Mouse (Mus musculus) macrophage (primary cell): ENCODE results near the gene Ggps1. TPM values are rescaled to one million over a fixed set of nuclear protein-coding genes. Genes with fewer than 3 reads are reported as not detected.
A peak's percentile ranks its signal among the peaks of the same experiment; 100 is the strongest.
"Not testable (repeated sequence)": the region's sequence is repeated elsewhere in the genome, so short reads cannot be mapped to it uniquely, and the experiment has no call there.

Experiments
- H3K27ac ChIP-seq: fragments of 350-480 bp; formaldehyde crosslinking; 2 replicates; pipeline ENCODE4 v1.9.0; 2021
- H3K36me3 ChIP-seq: fragments of 350-480 bp; formaldehyde crosslinking; 2 replicates; pipeline ENCODE4 v1.9.0; 2021; ENCODE audit errors: inconsistent target
- H3K4me3 ChIP-seq: fragments of 350-480 bp; formaldehyde crosslinking; 2 replicates; pipeline ENCODE4 v1.9.0; 2021; ENCODE audit errors: inconsistent target
- H3K79me2 ChIP-seq: fragments of 350-480 bp; formaldehyde crosslinking; 2 replicates; pipeline ENCODE4 v1.9.0; 2021; ENCODE audit errors: inconsistent target
- WGBS: methylation state at CpG from one replicate; pipeline ENCODE4 v1.1.7; 2026; ENCODE audit warnings: inconsistent platforms; ENCODE audit not compliant: missing documents; 5-methylcytosine and 5-hydroxymethylcytosine counted together
- polyA plus RNA-seq: library from polyadenylated mRNA; stranded (reverse); fragments of 250-400 nt; gene quantifications from 3 replicates; pipeline ENCODE4 v1.2.4, GENCODE M21; 2018; ENCODE audit warnings: inconsistent platforms

Ggps1 gene
- polyA plus RNA-seq, 1 experiment from 2014 or later: 19.6 TPM

GRCm38 (mm10) chr13:14059582-14059981, 3.7 kb downstream of the Ggps1 start:
- H3K79me2 ChIP-seq: peaks cover 57% of the 10 kb centered on the region
- no peak overlapping the region for H3K27ac ChIP-seq
- H3K36me3 ChIP-seq: peaks cover 22% of the 10 kb centered on the region; the same call in 1 of the 2 replicates
- no peak overlapping the region for H3K4me3 ChIP-seq

GRCm38 (mm10) chr13:14056801-14057200, 6.5 kb downstream of the Ggps1 start:
- Histone ChIP-seq H3K27ac (no peak overlapping the region), H3K36me3 (peaks cover 50% of the 10 kb centered on the region), H3K79me2 (peaks cover 49% of the 10 kb centered on the region), H3K4me3 (no peak overlapping the region)
- WGBS: 90% methylated on average over 3 of the region's 3 CpGs

GRCm38 (mm10) chr13:14049878-14050277, 13.4 kb downstream of the Ggps1 start:
- 23% methylated on average over 1 of the region's 1 CpGs for WGBS
- peaks cover 52% of the 10 kb centered on the region for H3K36me3 ChIP-seq
- no peaks in the 10 kb centered on the region for H3K79me2 ChIP-seq
- no peak overlapping the region for H3K4me3 ChIP-seq
- no peak overlapping the region for H3K27ac ChIP-seq

- no peak overlapping the region for H3K27ac ChIP-seq
- H3K79me2 ChIP-seq: no peaks in the 10 kb centered on the region
- no peak overlapping the region for H3K4me3 ChIP-seq
- 75% methylated on average over 1 of the region's 2 CpGs for WGBS
- H3K36me3 ChIP-seq: 0 out of 2 replicates have a peak, but pooled peaks cover 6% of the 10 kb centered on the region
Observed at GRCm38 (mm10) chr13:14044521-14044920, 18.8 kb downstream of the Ggps1 start.

- no peak overlapping the region for H3K27ac ChIP-seq
- no peak overlapping the region for H3K4me3 ChIP-seq
- H3K79me2 ChIP-seq: peaks cover 5% of the 10 kb centered on the region
- H3K36me3 ChIP-seq: no peaks in the 10 kb centered on the region
Observed at GRCm38 (mm10) chr13:14043851-14044250, 19.4 kb downstream of the Ggps1 start.

- WGBS: 32% methylated on average over 5 of the region's 5 CpGs
- H3K27ac ChIP-seq: peak overlapping the region; percentile 96
- H3K4me3 ChIP-seq: peak overlapping the region; percentile 65
- H3K79me2 ChIP-seq: peaks cover 41% of the 10 kb centered on the region
- H3K36me3 ChIP-seq: no peaks in the 10 kb centered on the region
Observed at GRCm38 (mm10) chr13:14040186-14040585, 23.1 kb downstream of the Ggps1 start.

GRCm38 (mm10) chr13:14039292-14039965, 23.9 kb downstream of the Ggps1 start, which contains the start of gene Tbce:
Gene Tbce (minus strand): TSS chr13:14039638.
- Histone ChIP-seq H3K79me2 (peaks cover 49% of the 10 kb centered on the region), H3K4me3 (peak within 1 kb of the TSS; percentile 65), H3K36me3 (no peaks in the 10 kb centered on the region), H3K27ac (peak within 1 kb of the TSS; percentile 96)
- WGBS: under 1% methylated on average over 35 of the region's 35 CpGs

GRCm38 (mm10) chr13:14038911-14039291, 24.4 kb downstream of the Ggps1 start:
- Histone ChIP-seq H3K36me3 (no peaks in the 10 kb centered on the region), H3K79me2 (peaks cover 54% of the 10 kb centered on the region), H3K27ac (peak overlapping the region; percentile 96), H3K4me3 (peak overlapping the region; percentile 65)
- 5% methylated on average over 8 of the region's 8 CpGs for WGBS

GRCm38 (mm10) chr13:14035875-14036630, 27.2 kb downstream of the Ggps1 start:
- Histone ChIP-seq H3K79me2 (peaks cover 83% of the 10 kb centered on the region), H3K4me3 (no peak overlapping the region), H3K27ac (no peak overlapping the region), H3K36me3 (no peaks in the 10 kb centered on the region)
- 73% methylated on average over 11 of the region's 11 CpGs for WGBS

GRCm38 (mm10) chr13:14035352-14035751, 27.9 kb downstream of the Ggps1 start:
- WGBS: no CpG with 5 or more reads among the region's 3 CpGs
- peaks cover 90% of the 10 kb centered on the region for H3K79me2 ChIP-seq
- H3K36me3 ChIP-seq, H3K4me3 ChIP-seq, H3K27ac ChIP-seq: not testable (repeated sequence)

- no peaks in the 10 kb centered on the region for H3K36me3 ChIP-seq
- H3K79me2 ChIP-seq: peaks cover 93% of the 10 kb centered on the region
- H3K4me3 ChIP-seq: no peak overlapping the region
- H3K27ac ChIP-seq: peak overlapping the region; percentile 41
Observed at GRCm38 (mm10) chr13:14034073-14034348, 29.3 kb downstream of the Ggps1 start.

- H3K36me3 ChIP-seq: no peaks in the 10 kb centered on the region
- H3K79me2 ChIP-seq: peaks cover 88% of the 10 kb centered on the region
- H3K27ac ChIP-seq: no peak overlapping the region
- WGBS: 79% methylated on average over 5 of the region's 5 CpGs
- no peak overlapping the region for H3K4me3 ChIP-seq
Observed at GRCm38 (mm10) chr13:14033309-14034072, 29.8 kb downstream of the Ggps1 start.

- WGBS: 98% methylated on average over 6 of the region's 6 CpGs
- Histone ChIP-seq H3K36me3 (peaks cover 22% of the 10 kb centered on the region; the same call in 1 of the 2 replicates), H3K79me2 (peaks cover 16% of the 10 kb centered on the region), H3K4me3 (no peak overlapping the region), H3K27ac (no peak overlapping the region)
Observed at GRCm38 (mm10) chr13:14026154-14026820, 37.0 kb downstream of the Ggps1 start.

GRCm38 (mm10) chr13:14025554-14025953, 37.7 kb downstream of the Ggps1 start:
- 100% methylated on average over 5 of the region's 6 CpGs for WGBS
- no peak overlapping the region for H3K27ac ChIP-seq
- peaks cover 8% of the 10 kb centered on the region; the same call in 1 of the 2 replicates for H3K79me2 ChIP-seq
- no peak overlapping the region for H3K4me3 ChIP-seq
- peaks cover 22% of the 10 kb centered on the region; the same call in 1 of the 2 replicates for H3K36me3 ChIP-seq
